ENCODE assay signal across 8 mouse cellular contexts in genomic region chr1:139422941-139423340, GRCm38 (mm10). TPM values are rescaled to one million over a fixed set of nuclear protein-coding genes. Genes with fewer than 3 reads are reported as not detected.
DNase-seq lines count a peak whose midpoint lies in the region; ATAC-seq and TF ChIP-seq lines count a peak whose summit lies in the region.

No protein-coding gene starts in this region.

- H3K36me3 ChIP-seq in forebrain, embryonic 12.5 days (replicated peaks), result peaks cover 13% of the 10 kb centered on the region
- no peaks in the 10 kb centered on the region for H3K36me3 ChIP-seq in lung, embryonic 16.5 days (ENCODE audit: control insufficient read depth, insufficient read depth, low read length)
- H3K36me3 ChIP-seq in stomach, embryonic 14.5 days (ENCODE audit: control insufficient read depth, insufficient read depth, low read length), result peaks cover 4% of the 10 kb centered on the region; the same call in 1 of the 2 replicates

- peak overlapping the region; percentile 70 for H3K4me2 ChIP-seq in forebrain, embryonic 12.5 days
- H3K4me2 ChIP-seq in lung, embryonic 16.5 days (ENCODE audit: low read depth, low read length), result peak overlapping the region; percentile 58
- peak overlapping the region; percentile 62 for H3K4me2 ChIP-seq in stomach, embryonic 14.5 days (replicated peaks; ENCODE audit: low read depth, low read length)

- no peak for TF ChIP-seq CTCF in layer of hippocampus, adult 2 months (conservative IDR thresholded peaks at IDR 0.05)

- no peaks in the 10 kb centered on the region for H3K9me3 ChIP-seq in forebrain, embryonic 12.5 days
- H3K9me3 ChIP-seq in lung, embryonic 16.5 days (ENCODE audit: control insufficient read depth, low read length), result no peaks in the 10 kb centered on the region
- no peaks in the 10 kb centered on the region for H3K9me3 ChIP-seq in stomach, embryonic 14.5 days (ENCODE audit: control insufficient read depth, low read depth, low read length)

- H3K4me1 ChIP-seq in forebrain, embryonic 12.5 days, result peaks cover 37% of the 10 kb centered on the region
- peaks cover 23% of the 10 kb centered on the region for H3K4me1 ChIP-seq in lung, embryonic 16.5 days (replicated peaks; ENCODE audit: control insufficient read depth, insufficient read depth, low read length)
- peaks cover 18% of the 10 kb centered on the region for H3K4me1 ChIP-seq in stomach, embryonic 14.5 days (ENCODE audit: control insufficient read depth, insufficient read depth, low read length)

- no peak for DNase-seq in layer of hippocampus, adult 2 months (ENCODE audit: low spot score in 2 of 2)
- no peak for DNase-seq in layer of hippocampus, adult 11-12 months (ENCODE audit: low spot score)
- DNase-seq in T-cell, adult 2 months (ENCODE audit: low spot score), result peak; percentile 36
- DNase-seq in kidney, adult 18-20 months, result peak; percentile 57
- no peak for DNase-seq in left cerebral cortex, adult 18-20 months (ENCODE audit: low spot score in 2 of 2)

- WGBS in forebrain, embryonic 12.5 days, result 32% methylated on average over 10 of the region's 10 CpGs
- WGBS in lung, embryonic 16.5 days, result 10% methylated on average over 10 of the region's 10 CpGs
- WGBS in stomach, embryonic 14.5 days, result 14% methylated on average over 10 of the region's 10 CpGs

- ATAC-seq in forebrain, embryonic 12.5 days (ENCODE audit: low FRiP score), result no peak
- ATAC-seq in lung, embryonic 16.5 days (ENCODE audit: low read depth), result no peak
- ATAC-seq in stomach, embryonic 14.5 days (ENCODE audit: insufficient number of reproducible peaks, insufficient read depth, low FRiP score, low read depth), result no peak

- no peaks in the 10 kb centered on the region for H3K27me3 ChIP-seq in forebrain, embryonic 12.5 days
- H3K27me3 ChIP-seq in lung, embryonic 16.5 days (ENCODE audit: control insufficient read depth, insufficient read depth, low read depth, low read length), result no peaks in the 10 kb centered on the region
- no peaks in the 10 kb centered on the region for H3K27me3 ChIP-seq in stomach, embryonic 14.5 days (ENCODE audit: control insufficient read depth, insufficient read depth, low read length)

- peak overlapping the region; percentile 96 for H3K9ac ChIP-seq in forebrain, embryonic 12.5 days
- peak overlapping the region; percentile 94 for H3K9ac ChIP-seq in lung, embryonic 16.5 days (ENCODE audit: low read length)
- H3K9ac ChIP-seq in stomach, embryonic 14.5 days (replicated peaks; ENCODE audit: low read depth, low read length), result peak overlapping the region; percentile 87

- peak overlapping the region; percentile 91 for H3K4me3 ChIP-seq in layer of hippocampus, adult 2 months
- H3K4me3 ChIP-seq in forebrain, embryonic 12.5 days (replicated peaks), result peak overlapping the region; percentile 86
- peak overlapping the region; percentile 92 for H3K4me3 ChIP-seq in lung, embryonic 16.5 days (ENCODE audit: low read length)
- peak overlapping the region; percentile 79 for H3K4me3 ChIP-seq in stomach, embryonic 14.5 days (ENCODE audit: low read depth, low read length)

- H3K27ac ChIP-seq in layer of hippocampus, adult 2 months, result peak overlapping the region; percentile 95
- H3K27ac ChIP-seq in forebrain, embryonic 12.5 days, result peak overlapping the region; percentile 95; the same call in 1 of the 2 replicates
- H3K27ac ChIP-seq in lung, embryonic 16.5 days (ENCODE audit: low read length), result peak overlapping the region; percentile 0; the same call in 1 of the 2 replicates
- H3K27ac ChIP-seq in stomach, embryonic 14.5 days (ENCODE audit: low read length), result 0 out of 2 replicates have a peak overlapping the region, but pooled peaks have one; percentile 90

RNA-seq across cellular contexts. Expression of gene Zbtb41, which starts 0.9 kb away (rescaled TPM):
- 10 to 100 TPM; 28.3 to 30.9 TPM for total RNA-seq in layer of hippocampus, adult 2 months (2021)
- polyA plus RNA-seq in forebrain, embryonic 12.5 days (2016; fragmentation: Nextera tagmentation; extraction: Ambion mirVana), result 26.2 TPM in 2 replicates
- 7.4 and 8.1 TPM in 2 replicates for polyA plus RNA-seq in lung, embryonic 16.5 days (2015; fragmentation: Nextera tagmentation; extraction: Ambion mirVana)
- polyA plus RNA-seq in stomach, embryonic 14.5 days (2014; fragmentation: Nextera tagmentation; extraction: Ambion mirVana), result 15.5 and 16.5 TPM in 2 replicates
- total RNA-seq in left cerebral cortex, adult 18-20 months (2021), result 10 to 100 TPM; 27.4 to 32.2 TPM

RNA-seq across cellular contexts. Expression of gene Aspm, which starts 31.6 kb away (rescaled TPM):
- under 1 TPM; 0.64 to 0.88 TPM for total RNA-seq in layer of hippocampus, adult 2 months (2021)
- polyA plus RNA-seq in forebrain, embryonic 12.5 days (2016; fragmentation: Nextera tagmentation; extraction: Ambion mirVana), result 34.0 and 35.4 TPM in 2 replicates
- 15.0 and 15.3 TPM in 2 replicates for polyA plus RNA-seq in lung, embryonic 16.5 days (2015; fragmentation: Nextera tagmentation; extraction: Ambion mirVana)
- 23.1 and 23.3 TPM in 2 replicates for polyA plus RNA-seq in stomach, embryonic 14.5 days (2014; fragmentation: Nextera tagmentation; extraction: Ambion mirVana)
- total RNA-seq in left cerebral cortex, adult 18-20 months (2021), result under 1 TPM; 0.45 to 0.49 TPM

RNA-seq across cellular contexts. Expression of gene Crb1, which starts 46.0 kb away (rescaled TPM):
- total RNA-seq in layer of hippocampus, adult 2 months (2021), result under 1 TPM; 0.32 to 0.82 TPM
- 2.6 and 3.1 TPM in 2 replicates for polyA plus RNA-seq in forebrain, embryonic 12.5 days (2016; fragmentation: Nextera tagmentation; extraction: Ambion mirVana)
- 0.04 and 0.15 TPM in 2 replicates for polyA plus RNA-seq in lung, embryonic 16.5 days (2015; fragmentation: Nextera tagmentation; extraction: Ambion mirVana)
- 0.10 and 0.32 TPM in 2 replicates for polyA plus RNA-seq in stomach, embryonic 14.5 days (2014; fragmentation: Nextera tagmentation; extraction: Ambion mirVana)
- 1 to 10 TPM in 1 of 2 experiments, under 1 TPM in 1; 0.86 to 1.0 TPM for total RNA-seq in left cerebral cortex, adult 18-20 months (2021)

Comparison
In these comparisons a context has a peak if more than half of its experiments do, and no peak if none do; other contexts are left out.
1. DNase-seq: peak in T-cell, adult 2 months (single experiment) and kidney, adult 18-20 months (single experiment); none in layer of hippocampus, adult 2 months (0 of 2), layer of hippocampus, adult 11-12 months (single experiment) and left cerebral cortex, adult 18-20 months (0 of 2).
2. H3K27ac ChIP-seq: peak in every context shown above with its lines; median percentile 95 in layer of hippocampus, adult 2 months; 95 in forebrain, embryonic 12.5 days; 90 in stomach, embryonic 14.5 days; 0 in lung, embryonic 16.5 days.
3. Peak in every context shown above with its lines, with median percentiles within 50 percentile points of each other: H3K4me3 ChIP-seq, H3K4me2 ChIP-seq and H3K9ac ChIP-seq.